Mouse (Mus musculus) adrenal gland, adult 18-20 months (tissue): ENCODE data around the gene Urb2. TPM values are rescaled to one million over a fixed set of nuclear protein-coding genes. Genes with fewer than 3 reads are reported as not detected.

Source experiments
- DNase-seq, 2 experiments: peaks; one replicate each; pipeline ENCODE4 v3.0.0; 2021 to 2022; ENCODE audit warnings: low spot score in 2 of 2
- long read RNA-seq, 2 experiments: library from polyadenylated mRNA; stranded (forward); transcript quantifications; one replicate each; pipeline ENCODE4 v2.0.0; 2021
- total RNA-seq, 2 experiments: library from RNA; stranded (reverse); gene quantifications; 1 replicate in 1 of 2; 2 replicates in 1 of 2; pipeline ENCODE4 v1.2.3; 2021

Gene Urb2
- total RNA-seq, result 10 to 100 TPM; 12.3 to 14.7 TPM
- long read RNA-seq, experiment 1, partial matches to known transcripts, result 0 of 3 reads
- long read RNA-seq, experiment 1, other reads (novel, unspliced or antisense), result 3 of 3 reads
- long read RNA-seq, experiment 2, partial matches to known transcripts, result 12 of 15 reads
- long read RNA-seq, experiment 2, other reads (novel, unspliced or antisense), result 3 of 15 reads

GRCm38 (mm10) chr8:124021237-124022227 is at the start of gene Urb2, which contains the start of gene Taf5l:
TSS of gene Urb2 (plus strand) at chr8:124021508.
TSS of gene Taf5l (minus strand) at chr8:124021397.
- DNase-seq, result peak; percentile 92 to 95

- no peak for DNase-seq
Measured at GRCm38 (mm10) chr8:123973495-123973894, 47.8 kb upstream of the Urb2 start.

GRCm38 (mm10) chr8:123977499-123977898 is 43.8 kb upstream of the Urb2 start:
- no peak for DNase-seq

GRCm38 (mm10) chr8:123978166-123978838 is 43.0 kb upstream of the Urb2 start:
- no peak for DNase-seq

- DNase-seq, result no peak
Measured at GRCm38 (mm10) chr8:123978926-123979325, 42.4 kb upstream of the Urb2 start.

- DNase-seq, result no peak
Measured at GRCm38 (mm10) chr8:123980239-123980638, 41.1 kb upstream of the Urb2 start.

GRCm38 (mm10) chr8:123981674-123982073 is 39.6 kb upstream of the Urb2 start:
- DNase-seq, result no peak

- DNase-seq, result no peak
Measured at GRCm38 (mm10) chr8:123982291-123982793, 39.0 kb upstream of the Urb2 start.

- peak; percentile 90 to 91 for DNase-seq
Measured at GRCm38 (mm10) chr8:123982826-123983400, 38.4 kb upstream of the Urb2 start, which contains the start of gene Abcb10. TSS of gene Abcb10 (minus strand) at chr8:123983122.

GRCm38 (mm10) chr8:123988605-123989038 is 32.7 kb upstream of the Urb2 start:
- DNase-seq, result no peak

- DNase-seq, result no peak
Measured at GRCm38 (mm10) chr8:123989128-123989527, 32.2 kb upstream of the Urb2 start.

GRCm38 (mm10) chr8:123990277-123991049 is 30.8 kb upstream of the Urb2 start:
- DNase-seq, result no peak

- DNase-seq, result no peak
Measured at GRCm38 (mm10) chr8:123992587-123992986, 28.7 kb upstream of the Urb2 start.

GRCm38 (mm10) chr8:123993597-123993996 is 27.7 kb upstream of the Urb2 start:
- no peak for DNase-seq

GRCm38 (mm10) chr8:123993997-123994396 is 27.3 kb upstream of the Urb2 start:
- DNase-seq, result no peak

GRCm38 (mm10) chr8:123999568-123999967 is 21.7 kb upstream of the Urb2 start:
- DNase-seq, result peak in 1 of 2 experiments; percentile 16

- no peak for DNase-seq
Measured at GRCm38 (mm10) chr8:124002546-124003108, 18.7 kb upstream of the Urb2 start.

- DNase-seq, result no peak
Measured at GRCm38 (mm10) chr8:124007829-124008228, 13.5 kb upstream of the Urb2 start.

GRCm38 (mm10) chr8:124011580-124011979 is 9.7 kb upstream of the Urb2 start:
- no peak for DNase-seq
